In genomic region chr12:32821504-32822011, GRCm38 (mm10) we compare ENCODE assay signal across 7 mouse cellular contexts. TPM values are rescaled to one million over a fixed set of nuclear protein-coding genes. Genes with fewer than 3 reads are reported as not detected.
DNase-seq lines count a peak whose midpoint lies in the region; ATAC-seq and TF ChIP-seq lines count a peak whose summit lies in the region.

No protein-coding gene starts in this region.

- H3K27ac ChIP-seq in lung, postnatal 0 days (ENCODE audit: low read length) = peak overlapping the region; percentile 89
- no peak overlapping the region for H3K27ac ChIP-seq in embryonic fibroblast, embryonic 13.5 days (ENCODE audit: insufficient read depth, low read length)
- no peak overlapping the region for H3K27ac ChIP-seq in limb, embryonic 13.5 days
- H3K27ac ChIP-seq in stomach, embryonic 16.5 days (ENCODE audit: low read length) = no peak overlapping the region; the same call in 1 of the 2 replicates

- no peak for TF ChIP-seq EP300 in lung, postnatal 0 days (IDR thresholded peaks at IDR 0.05)

- H3K36me3 ChIP-seq in lung, postnatal 0 days (ENCODE audit: insufficient read depth, low read length) = no peaks in the 10 kb centered on the region
- peaks cover 8% of the 10 kb centered on the region for H3K36me3 ChIP-seq in limb, embryonic 13.5 days
- H3K36me3 ChIP-seq in stomach, embryonic 16.5 days (ENCODE audit: control insufficient read depth, insufficient read depth, low read length) = 0 out of 2 replicates have a peak, but pooled peaks cover 6% of the 10 kb centered on the region

- peak overlapping the region; percentile 79 for H3K4me2 ChIP-seq in lung, postnatal 0 days (replicated peaks; ENCODE audit: low read depth, low read length)
- peak overlapping the region; percentile 70 for H3K4me2 ChIP-seq in limb, embryonic 13.5 days (replicated peaks)
- H3K4me2 ChIP-seq in stomach, embryonic 16.5 days (ENCODE audit: low read depth, low read length) = peak overlapping the region; percentile 64

- TF ChIP-seq CTCF in lung, postnatal 0 days (IDR thresholded peaks at IDR 0.05) = no peak
- TF ChIP-seq CTCF in embryonic fibroblast, embryonic 13.5 days (IDR thresholded peaks at IDR 0.05; ENCODE audit: borderline replicate concordance, insufficient read depth, low read length) = no peak

- H3K9me3 ChIP-seq in lung, postnatal 0 days (ENCODE audit: low read length) = no peaks in the 10 kb centered on the region
- no peaks in the 10 kb centered on the region for H3K9me3 ChIP-seq in limb, embryonic 13.5 days
- H3K9me3 ChIP-seq in stomach, embryonic 16.5 days (replicated peaks; ENCODE audit: control insufficient read depth, low read length) = no peaks in the 10 kb centered on the region

- 42% methylated on average over 2 of the region's 2 CpGs for WGBS in lung, postnatal 0 days
- WGBS in limb, embryonic 13.5 days = 59% methylated on average over 2 of the region's 2 CpGs
- WGBS in stomach, embryonic 16.5 days = 33% methylated on average over 2 of the region's 2 CpGs

- no peak for TF ChIP-seq POLR2A in embryonic fibroblast, embryonic 13.5 days (IDR thresholded peaks at IDR 0.05; ENCODE audit: low read depth, low read length)

- H3K4me3 ChIP-seq in lung, postnatal 0 days (ENCODE audit: low read depth, low read length) = peak overlapping the region; percentile 94
- peak overlapping the region; percentile 78 for H3K4me3 ChIP-seq in embryonic fibroblast, embryonic 13.5 days (ENCODE audit: insufficient read depth, low read length)
- peak overlapping the region; percentile 81 for H3K4me3 ChIP-seq in limb, embryonic 13.5 days
- peak overlapping the region; percentile 86 for H3K4me3 ChIP-seq in stomach, embryonic 16.5 days (replicated peaks; ENCODE audit: low read length)

- H3K4me1 ChIP-seq in lung, postnatal 0 days (ENCODE audit: insufficient read depth, low read depth, low read length) = no peaks in the 10 kb centered on the region
- 0 out of 2 replicates have a peak, but pooled peaks cover 4% of the 10 kb centered on the region for H3K4me1 ChIP-seq in embryonic fibroblast, embryonic 13.5 days (ENCODE audit: control insufficient read depth, insufficient read depth, low read length)
- H3K4me1 ChIP-seq in limb, embryonic 13.5 days = peaks cover 6% of the 10 kb centered on the region; the same call in 1 of the 2 replicates
- H3K4me1 ChIP-seq in stomach, embryonic 16.5 days (ENCODE audit: control insufficient read depth, insufficient read depth, low read length) = peaks cover 5% of the 10 kb centered on the region

- ATAC-seq in lung, postnatal 0 days = no peak
- ATAC-seq in limb, embryonic 13.5 days (ENCODE audit: low FRiP score, low read depth) = no peak
- no peak for ATAC-seq in stomach, embryonic 16.5 days (ENCODE audit: insufficient read depth, low FRiP score)
- no peak for ATAC-seq in granulocyte monocyte progenitor cell, adult 5-6 weeks (replicated peaks; ENCODE audit: poor library complexity, severe bottlenecking)

- no peak overlapping the region for H3K9ac ChIP-seq in lung, postnatal 0 days (replicated peaks; ENCODE audit: low read depth)
- peak overlapping the region; percentile 81 for H3K9ac ChIP-seq in limb, embryonic 13.5 days
- peak overlapping the region; percentile 89; the same call in 1 of the 2 replicates for H3K9ac ChIP-seq in stomach, embryonic 16.5 days (ENCODE audit: low read length)

- no peak for DNase-seq in lung, postnatal 0 days (ENCODE audit: low spot score)
- no peak for DNase-seq in lung, postnatal 10 days
- DNase-seq in B cell, adult 2 months = no peak

- no peaks in the 10 kb centered on the region for H3K27me3 ChIP-seq in lung, postnatal 0 days (replicated peaks; ENCODE audit: insufficient read depth, low read length)
- no peaks in the 10 kb centered on the region for H3K27me3 ChIP-seq in limb, embryonic 13.5 days
- H3K27me3 ChIP-seq in stomach, embryonic 16.5 days (ENCODE audit: control insufficient read depth, insufficient read depth, low read length) = no peaks in the 10 kb centered on the region

RNA-seq across cellular contexts. Expression of gene Nampt, which starts 2.2 kb away (rescaled TPM):
- polyA plus RNA-seq in lung, postnatal 0 days (2015; fragmentation: Nextera tagmentation; extraction: Ambion mirVana) = 18.7 and 19.2 TPM in 2 replicates
- 25.4 and 40.6 TPM in 2 replicates for polyA plus RNA-seq in embryonic fibroblast, embryonic 13.5 days (2011; ENCODE audit: insufficient read length, low read depth, missing spikeins)
- polyA plus RNA-seq in limb, embryonic 13.5 days (2015; fragmentation: Nextera tagmentation; extraction: Ambion mirVana) = 20.9 and 21.4 TPM in 2 replicates
- 25.2 and 27.5 TPM in 2 replicates for polyA plus RNA-seq in stomach, embryonic 16.5 days (2015; fragmentation: Nextera tagmentation; extraction: Ambion mirVana)
- 51.8 and 57.7 TPM in 2 replicates for total RNA-seq in granulocyte monocyte progenitor cell, adult 5-6 weeks (2014; fragmentation: Nextera tagmentation)
- total RNA-seq in granulocyte monocyte progenitor cell, adult 5-6 weeks (2017) = 66.0 and 79.2 TPM in 2 replicates
